Mouse (Mus musculus) embryonic fibroblast, embryonic 13.5 days (primary cell): ENCODE results near the gene Mettl6.

Experiments
- CTCF ChIP-seq: IDR thresholded peaks from 2 replicates; pipeline ENCODE4 v1.5.1; 2011; ENCODE audit warnings: mild to moderate bottlenecking, control low read depth, low read length, moderate library complexity, borderline replicate concordance; ENCODE audit not compliant: insufficient read depth
- POLR2A ChIP-seq: IDR thresholded peaks from 2 replicates; pipeline ENCODE4 v1.6.1; 2011; ENCODE audit warnings: low read depth, mild to moderate bottlenecking, control low read depth, low read length, moderate library complexity

DNA sequence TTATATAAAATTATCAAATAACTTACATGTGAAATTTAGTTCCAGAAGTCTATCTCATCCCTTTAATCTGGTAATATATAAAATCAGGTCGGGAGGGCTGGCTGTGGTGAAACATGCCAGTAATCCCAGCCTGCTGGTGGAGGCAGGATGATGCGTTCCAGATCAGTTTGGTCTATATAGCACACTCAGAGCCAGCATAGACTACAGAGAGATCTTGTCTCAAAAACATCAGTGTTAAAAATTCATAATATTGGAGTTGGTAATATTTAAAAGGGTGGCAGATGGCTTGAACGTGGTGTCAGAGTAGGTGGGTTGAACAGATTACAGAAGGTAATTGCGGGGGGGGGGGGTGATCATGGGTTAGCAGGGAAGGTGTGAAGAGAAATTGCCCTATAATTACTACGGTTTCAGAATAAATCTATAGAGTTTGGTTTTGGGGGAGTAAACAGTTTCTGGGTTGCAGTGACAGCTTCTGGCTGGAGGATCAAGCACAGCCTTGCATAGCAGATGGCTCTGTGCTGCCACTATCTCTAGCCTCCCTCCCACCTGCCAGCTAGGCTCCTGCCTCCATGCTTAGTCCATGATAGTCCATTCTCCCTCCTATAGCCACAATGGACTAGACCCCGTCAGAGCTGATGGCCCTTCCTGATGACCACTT is 38.6 kb downstream of the Mettl6 start:
- TF ChIP-seq CTCF (no peak), POLR2A (no peak)
